Mouse (Mus musculus): Measurements from ENCODE around the gene Rmnd5b. TPM values are rescaled to one million over a fixed set of nuclear protein-coding genes. Genes with fewer than 3 reads are reported as not detected.
"Not testable (repeated sequence)": the region's sequence is repeated elsewhere in the genome, so short reads cannot be mapped to it uniquely, and the experiment has no call there.

Rmnd5b gene
- total RNA-seq (2021): 10 to 100 TPM; 59.9 to 60.3 TPM
- long read RNA-seq, experiment 1, transcript Rmnd5b-201 (10 exons, 1,946 nt): major isoform, 103 of 132 reads
- long read RNA-seq, experiment 1, partial matches to known transcripts: 11 of 132 reads
- long read RNA-seq, experiment 1, other reads (novel, unspliced or antisense): 17 of 132 reads
- long read RNA-seq, experiment 2, transcript Rmnd5b-201 (10 exons, 1,946 nt): major isoform, 71 of 90 reads
- long read RNA-seq, experiment 2, partial matches to known transcripts: 8 of 90 reads
- long read RNA-seq, experiment 2, other reads (novel, unspliced or antisense): 11 of 90 reads

GRCm38 (mm10) chr11:51635525-51636322 is at the start of gene Rmnd5b:
Gene Rmnd5b (minus strand): TSS chr11:51635896.
- DNase-seq (ENCODE audit: low spot score in 2 of 2): peak; percentile 91 to 96

- DNase-seq (ENCODE audit: low spot score in 2 of 2): no peak
Measured at GRCm38 (mm10) chr11:51681976-51682374, 46.3 kb upstream of the Rmnd5b start.

DNA sequence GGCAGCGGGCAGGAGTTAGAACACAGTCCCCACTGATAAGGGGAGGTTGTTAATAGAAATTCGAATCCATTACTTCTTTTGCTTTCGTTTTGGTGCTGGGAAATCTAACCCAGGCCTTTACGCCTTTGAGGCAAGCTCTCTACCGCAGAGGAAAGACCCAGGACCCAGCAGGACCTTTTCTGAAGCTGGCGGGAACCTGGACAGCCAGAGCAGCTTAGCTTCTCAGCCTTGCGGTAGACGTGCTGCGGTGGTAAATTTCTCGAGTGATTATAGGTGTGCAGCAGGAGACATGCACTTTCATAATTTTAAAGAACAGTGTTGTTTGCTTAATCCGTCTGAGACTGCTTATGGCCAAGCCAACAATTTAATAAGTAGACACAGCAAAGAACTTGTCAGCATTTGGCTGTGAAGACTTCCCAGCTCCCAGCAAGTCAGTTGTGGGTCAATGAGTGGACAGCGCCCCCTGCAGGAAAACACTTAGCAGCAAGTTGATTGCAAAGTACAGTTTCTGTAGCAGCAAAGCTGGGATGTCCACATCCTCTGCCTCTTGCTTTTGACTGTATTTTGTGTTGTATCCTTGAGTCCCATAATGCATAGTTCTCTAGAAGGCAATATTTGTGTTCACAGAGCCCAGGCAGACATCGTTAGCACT is 45.8 kb upstream of the Rmnd5b start:
- DNase-seq (ENCODE audit: low spot score in 2 of 2): peak; percentile 90 to 95

GRCm38 (mm10) chr11:51679466-51679865 is 43.8 kb upstream of the Rmnd5b start:
- DNase-seq (ENCODE audit: low spot score in 2 of 2): no peak

DNA sequence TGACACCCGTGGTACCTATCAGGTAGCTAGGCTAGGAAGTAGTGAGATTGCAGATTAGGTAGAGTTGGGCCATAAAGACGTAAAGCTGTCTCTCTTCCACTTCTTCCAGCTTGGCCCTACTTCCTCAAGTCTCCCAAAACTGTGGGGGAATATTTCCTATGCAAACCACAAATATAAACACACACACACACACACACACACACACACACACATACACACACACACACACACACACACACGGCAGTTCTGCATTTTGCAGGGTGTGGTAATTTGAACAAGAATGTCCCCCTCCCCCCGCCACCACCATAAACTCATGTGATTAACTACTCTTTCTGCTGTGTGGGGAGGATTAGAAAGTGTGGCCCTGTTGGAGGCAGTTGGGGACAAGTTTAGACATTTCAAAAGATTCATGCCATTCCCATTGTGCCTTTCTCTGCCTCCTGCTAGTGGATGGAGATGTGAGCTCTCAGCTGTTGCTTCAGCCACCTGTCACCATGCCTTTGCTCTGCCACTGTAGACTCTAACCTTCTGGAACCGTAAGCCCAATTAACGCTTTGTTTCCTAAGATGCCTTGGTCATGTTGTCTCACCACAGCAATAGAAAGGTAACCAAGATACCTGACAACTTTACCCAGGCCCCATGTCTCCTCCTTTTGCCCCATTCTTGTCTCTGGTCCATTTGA is 42.2 kb upstream of the Rmnd5b start:
- no peak for DNase-seq (ENCODE audit: low spot score in 2 of 2)

DNA sequence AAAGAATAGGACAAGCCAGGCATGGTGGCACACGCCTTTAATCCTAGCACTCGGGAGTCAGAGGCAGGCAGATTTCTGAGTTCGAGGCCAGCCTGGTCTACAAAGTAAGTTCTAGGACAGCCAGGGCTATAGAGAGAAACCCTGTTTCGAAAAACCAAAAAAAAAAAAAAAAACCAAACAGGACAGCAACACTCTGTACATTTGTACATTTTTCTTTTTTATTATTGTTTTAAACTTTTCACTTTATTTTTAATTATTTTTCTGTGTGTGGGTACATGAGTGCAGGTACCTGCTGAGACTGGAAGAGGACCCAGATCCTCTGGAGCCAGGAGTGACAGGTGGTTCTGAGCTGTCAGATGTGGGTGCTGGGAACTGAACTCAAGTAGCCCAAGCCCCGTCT is 39.7 kb upstream of the Rmnd5b start:
- DNase-seq (ENCODE audit: low spot score in 2 of 2): no peak

- no peak for DNase-seq (ENCODE audit: low spot score in 2 of 2)
Measured at GRCm38 (mm10) chr11:51673291-51673690, 37.6 kb upstream of the Rmnd5b start.

DNA sequence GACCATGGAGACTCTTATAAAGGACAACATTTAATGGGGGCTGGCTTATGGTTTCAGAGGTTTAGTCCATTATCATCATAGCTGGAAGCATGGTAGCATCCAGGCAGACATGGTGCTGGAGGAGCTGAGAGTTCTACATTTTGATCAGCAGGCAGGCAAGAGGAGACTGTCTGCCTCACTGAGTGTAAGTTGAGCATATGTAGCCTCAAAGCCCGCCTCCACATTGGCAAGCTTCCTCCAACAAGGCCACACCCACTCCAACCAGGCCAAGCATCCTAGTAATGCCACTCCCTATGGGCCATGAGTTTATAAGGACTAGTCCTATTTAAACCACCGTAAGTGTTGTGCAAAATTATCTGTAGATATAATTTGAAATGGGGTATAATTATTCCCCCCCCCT is 35.7 kb upstream of the Rmnd5b start:
- DNase-seq (ENCODE audit: low spot score in 2 of 2): no peak

- no peak for DNase-seq (ENCODE audit: low spot score in 2 of 2)
Measured at GRCm38 (mm10) chr11:51670846-51671245, 35.1 kb upstream of the Rmnd5b start.

- not testable (repeated sequence) for DNase-seq (ENCODE audit: low spot score in 2 of 2)
Measured at GRCm38 (mm10) chr11:51664747-51665146, 29.1 kb upstream of the Rmnd5b start.

DNA sequence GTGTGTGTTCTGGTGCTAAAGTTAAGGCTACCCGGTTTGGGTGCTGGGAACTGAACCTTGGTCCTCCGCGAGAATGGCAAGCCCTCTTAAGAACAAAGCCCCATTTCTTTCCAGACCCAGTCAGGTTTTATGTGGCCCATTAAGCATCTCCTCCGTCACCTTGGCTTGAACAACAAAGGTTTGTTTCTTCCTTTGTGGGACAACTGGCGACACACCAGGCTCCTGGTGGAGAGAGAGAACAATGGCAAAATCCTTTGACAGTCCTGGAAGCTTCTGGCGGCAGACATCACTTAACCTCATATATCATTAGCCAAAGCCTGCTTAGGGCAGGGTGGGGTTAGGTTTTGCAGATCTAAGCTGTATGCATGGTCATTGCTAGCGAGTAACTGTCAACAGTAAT is 26.9 kb upstream of the Rmnd5b start:
- DNase-seq (ENCODE audit: low spot score in 2 of 2): no peak

DNA sequence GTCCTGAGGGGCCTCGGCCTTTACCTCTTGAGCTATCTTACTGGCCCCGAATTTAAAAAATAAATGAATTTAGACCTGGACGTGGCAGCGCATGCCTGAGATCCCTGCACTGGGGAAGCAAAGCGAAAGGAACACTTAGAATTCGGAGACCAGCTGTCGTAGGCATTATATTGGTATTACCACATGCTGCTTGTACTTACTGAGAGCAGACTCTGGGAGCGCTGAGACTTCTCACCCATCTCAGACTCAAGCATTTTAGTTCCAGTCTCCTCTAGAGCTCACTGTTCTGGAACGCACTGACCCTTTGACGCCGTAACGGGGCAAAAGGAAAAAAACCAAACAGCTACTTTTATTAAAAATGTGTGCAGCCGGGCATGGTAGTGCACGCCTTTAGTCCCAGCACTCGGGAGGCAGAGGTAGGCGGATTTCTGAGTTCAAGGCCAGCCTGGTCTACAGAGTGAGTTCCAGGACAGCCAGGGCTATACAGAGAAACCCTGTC is 26.2 kb upstream of the Rmnd5b start:
- no peak for DNase-seq (ENCODE audit: low spot score in 2 of 2)

GRCm38 (mm10) chr11:51658705-51659104 is 23.0 kb upstream of the Rmnd5b start:
- no peak for DNase-seq (ENCODE audit: low spot score in 2 of 2)

- DNase-seq (ENCODE audit: low spot score in 2 of 2): no peak
Measured at GRCm38 (mm10) chr11:51658291-51658690, 22.6 kb upstream of the Rmnd5b start.

- no peak for DNase-seq (ENCODE audit: low spot score in 2 of 2)
Measured at GRCm38 (mm10) chr11:51656798-51657521, 21.3 kb upstream of the Rmnd5b start.

DNA sequence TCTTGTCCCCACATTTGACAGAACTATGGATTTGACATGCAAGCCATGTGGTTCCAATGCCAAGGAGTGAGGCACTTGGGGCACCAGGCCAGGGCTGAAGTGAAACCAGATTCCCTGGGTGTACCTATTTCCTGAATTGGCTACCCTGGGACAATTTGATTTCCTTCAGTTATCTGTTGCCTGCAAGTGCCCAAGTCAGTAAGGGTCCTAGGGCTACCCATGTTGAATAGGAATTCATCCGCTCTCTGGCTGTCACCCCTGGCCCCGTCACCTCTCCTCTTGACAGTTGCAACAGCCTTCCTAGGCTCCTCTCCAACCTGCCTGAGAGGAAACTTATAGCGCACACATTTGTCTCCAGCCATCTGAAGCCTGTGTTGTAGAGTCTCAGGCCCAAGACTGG is 19.2 kb upstream of the Rmnd5b start:
- DNase-seq (ENCODE audit: low spot score in 2 of 2): no peak

- no peak for DNase-seq (ENCODE audit: low spot score in 2 of 2)
Measured at GRCm38 (mm10) chr11:51653736-51654135, 18.0 kb upstream of the Rmnd5b start.

DNA sequence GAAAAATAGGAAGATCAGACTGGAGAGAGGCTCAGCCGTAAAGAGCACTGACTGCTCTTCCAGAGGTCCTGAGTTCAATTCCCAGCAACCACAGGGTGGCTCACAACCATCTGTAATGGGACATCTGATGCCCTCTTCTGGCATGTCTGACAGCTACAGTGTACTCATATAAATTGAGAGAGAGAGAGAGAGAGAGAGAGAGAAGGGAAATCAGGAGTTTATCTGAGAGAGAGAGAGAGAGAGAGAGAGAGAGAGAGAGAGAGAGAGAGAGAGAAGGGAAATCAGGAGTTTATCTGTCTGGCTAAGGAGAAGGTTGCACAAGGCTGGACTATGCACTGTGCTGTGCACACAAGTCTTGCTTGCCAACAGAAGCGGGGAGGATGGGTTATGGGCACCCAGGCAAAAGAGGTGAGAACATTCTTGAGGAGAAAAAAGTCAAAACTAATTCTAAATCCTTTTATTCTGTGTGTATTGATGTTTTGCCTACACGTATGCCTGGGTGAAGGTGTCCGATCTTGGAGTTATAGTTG is 17.3 kb upstream of the Rmnd5b start:
- DNase-seq (ENCODE audit: low spot score in 2 of 2): no peak

GRCm38 (mm10) chr11:51650691-51651515 is 15.2 kb upstream of the Rmnd5b start, which contains the start of the genes N4bp3 and D930048N14Rik:
Gene N4bp3 (minus strand): TSS chr11:51650842.
Gene D930048N14Rik (plus strand): TSS chr11:51650954.
- DNase-seq (ENCODE audit: low spot score in 2 of 2): peak; percentile 31 to 38

All from left cerebral cortex, adult 18-20 months (tissue).